Mouse (Mus musculus) gastrocnemius, adult 8-10 months (tissue): ENCODE measurements around the gene Nckap5l. TPM values are rescaled to one million over a fixed set of nuclear protein-coding genes. Genes with fewer than 3 reads are reported as not detected.

ENCODE experiments used
- DNase-seq, 2 experiments: peaks; one replicate each; pipeline ENCODE4 v3.0.0; 2022; ENCODE audit warnings: low spot score in 2 of 2
- total RNA-seq, 4 experiments: library from RNA; stranded (reverse); gene quantifications; 2 replicates each; pipeline ENCODE4 v1.2.4; 2022

The Nckap5l gene
- total RNA-seq: 1 to 10 TPM; 1.5 to 2.2 (median 1.7) TPM

DNA sequence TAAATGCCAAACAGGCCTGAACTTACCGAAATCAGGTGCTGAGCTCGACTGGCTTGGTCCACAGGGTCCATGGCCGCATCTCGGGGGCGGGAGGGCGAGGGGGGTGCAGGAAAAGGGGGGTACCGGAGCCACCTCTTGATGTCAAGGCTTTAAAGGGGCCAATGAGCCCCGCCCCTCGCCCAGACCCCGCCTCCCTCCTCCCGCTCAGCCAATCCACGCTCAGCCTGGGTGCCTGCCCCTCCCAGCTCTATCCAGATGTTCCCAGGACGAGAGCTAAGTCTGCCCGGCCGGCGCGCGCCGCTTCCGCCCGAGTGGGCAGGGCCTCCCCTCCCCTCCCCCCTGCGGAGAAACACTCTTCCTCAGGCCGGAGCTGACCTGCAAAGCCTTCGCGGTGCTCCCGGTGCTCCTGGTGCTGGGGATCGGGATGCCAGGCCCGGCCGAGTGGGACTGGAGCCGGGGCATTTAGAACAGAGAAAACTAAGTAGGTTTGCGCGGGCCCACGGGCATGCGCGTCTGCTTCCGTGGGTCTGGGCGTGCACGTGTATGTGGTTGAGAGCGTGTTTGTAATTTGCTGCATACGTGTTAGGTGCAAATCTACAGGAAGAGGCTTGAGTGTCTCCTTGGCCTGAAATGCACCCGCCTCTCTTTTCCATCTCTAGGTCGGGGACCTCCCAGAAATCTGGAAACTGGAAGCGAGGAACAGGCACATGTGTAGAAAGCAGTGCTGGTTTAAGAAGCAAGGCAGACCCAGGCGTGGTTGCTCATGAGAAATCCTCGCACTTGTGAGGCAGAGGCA lies at the start of gene Nckap5l:
TSS of gene Nckap5l (minus strand) at position 143 of the 796 bp plus-strand sequence.
- DNase-seq: peak; percentile 88

DNA sequence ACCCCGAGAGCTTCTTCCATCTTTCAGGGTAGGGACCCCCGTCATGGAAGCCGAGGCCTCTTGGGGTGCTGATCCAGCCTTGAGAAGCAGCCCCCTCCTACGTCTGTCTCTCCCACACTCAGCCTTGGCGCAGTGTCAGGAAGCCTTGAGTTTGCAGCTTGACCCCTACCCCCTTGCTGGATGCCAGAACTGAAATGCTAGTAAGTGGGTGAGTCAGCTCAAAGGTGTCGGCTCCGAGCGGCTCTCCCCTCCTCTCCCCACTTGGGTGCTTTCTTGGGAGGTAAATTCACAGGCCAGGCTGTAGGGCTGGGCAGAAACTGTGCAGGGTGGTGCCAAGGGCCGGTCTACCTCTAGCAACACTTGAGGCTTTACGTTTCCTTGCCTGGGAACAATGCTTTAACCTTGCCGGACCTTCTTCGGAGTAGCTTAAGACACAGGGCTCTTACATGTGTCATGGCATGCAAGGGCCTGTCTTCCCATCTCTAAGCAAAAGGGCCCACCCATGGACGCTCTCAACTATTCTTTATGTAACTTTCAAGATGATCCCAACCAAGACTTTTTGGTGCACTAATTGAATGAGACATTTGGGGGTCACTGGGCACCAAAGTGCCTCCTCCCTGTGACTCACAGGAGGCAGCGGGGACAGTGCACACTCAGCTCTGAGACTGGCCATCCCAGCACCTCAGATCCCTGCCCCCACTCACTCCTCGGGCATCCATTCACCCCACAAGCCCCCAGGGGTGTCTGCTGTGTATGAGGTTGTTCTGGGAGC lies 48.0 kb upstream of the Nckap5l start:
- no peak for DNase-seq

DNA sequence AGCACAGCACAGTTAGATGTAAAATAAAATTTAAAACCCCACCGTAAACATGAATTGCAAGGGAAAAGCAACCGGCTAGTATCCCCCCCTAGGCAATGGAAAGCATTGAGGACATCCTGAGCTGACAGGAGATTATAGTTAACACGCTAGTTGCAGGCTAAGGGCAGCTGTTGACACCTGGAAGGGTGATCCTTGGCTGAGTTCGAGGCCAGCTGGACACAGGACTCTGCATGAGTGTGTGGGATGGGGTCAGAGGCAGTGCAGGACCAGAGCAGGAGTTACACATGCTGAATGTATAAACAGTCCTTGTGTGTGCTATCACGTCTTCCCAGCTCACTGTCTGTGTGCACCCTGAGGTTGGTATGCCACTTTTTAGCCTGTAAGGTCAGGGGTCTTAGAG lies 45.7 kb upstream of the Nckap5l start:
- DNase-seq: no peak

DNA sequence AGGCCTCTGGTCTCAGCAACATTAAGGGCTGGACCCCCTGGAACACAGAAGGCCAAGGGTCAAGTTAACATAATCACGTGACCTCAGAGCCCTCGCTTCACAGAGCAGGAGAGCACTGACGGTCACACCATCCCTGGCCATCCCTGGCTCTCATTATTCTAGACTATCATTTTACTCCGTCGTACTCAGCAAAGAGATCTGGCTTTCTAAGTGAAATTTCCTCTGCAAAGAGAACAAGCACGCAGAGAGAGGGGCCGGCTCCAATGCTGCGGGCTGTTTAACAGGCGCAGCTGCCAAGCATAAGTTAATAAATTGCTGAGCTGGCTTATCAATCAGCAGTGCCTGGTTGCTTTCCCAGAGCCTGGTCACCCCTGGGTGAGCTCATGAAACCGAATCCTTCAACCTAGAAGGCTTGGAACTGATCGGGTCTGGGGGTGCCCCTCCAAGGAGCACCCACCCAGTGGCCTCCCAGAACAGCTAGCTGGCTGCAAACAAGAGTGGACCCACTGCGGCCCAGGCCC lies 44.8 kb upstream of the Nckap5l start:
- DNase-seq: no peak

- no peak for DNase-seq
Measured at GRCm38 (mm10) chr15:99501292-99502260, 44.0 kb upstream of the Nckap5l start.

GRCm38 (mm10) chr15:99500320-99500719 lies 42.8 kb upstream of the Nckap5l start:
- no peak for DNase-seq

DNA sequence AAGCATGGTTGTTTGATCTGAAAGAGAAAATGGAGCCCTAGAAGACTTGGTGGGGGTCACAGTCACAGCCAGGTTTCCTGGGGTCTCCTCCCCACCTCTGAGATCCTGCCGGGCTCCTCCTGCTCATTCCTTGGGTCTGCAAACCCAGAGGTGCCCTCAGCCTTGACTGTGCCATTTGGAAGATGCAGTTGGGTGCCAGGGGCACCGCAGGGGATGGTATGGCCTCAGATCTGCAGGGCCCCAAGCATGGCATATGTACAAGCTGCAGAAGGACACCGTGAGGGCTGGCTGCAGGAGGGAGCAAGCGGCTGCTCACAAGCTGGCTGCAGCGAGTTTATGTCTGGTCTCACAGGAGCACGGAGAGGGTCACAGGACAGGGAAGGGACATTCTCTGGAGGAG lies 42.2 kb upstream of the Nckap5l start:
- no peak for DNase-seq

DNA sequence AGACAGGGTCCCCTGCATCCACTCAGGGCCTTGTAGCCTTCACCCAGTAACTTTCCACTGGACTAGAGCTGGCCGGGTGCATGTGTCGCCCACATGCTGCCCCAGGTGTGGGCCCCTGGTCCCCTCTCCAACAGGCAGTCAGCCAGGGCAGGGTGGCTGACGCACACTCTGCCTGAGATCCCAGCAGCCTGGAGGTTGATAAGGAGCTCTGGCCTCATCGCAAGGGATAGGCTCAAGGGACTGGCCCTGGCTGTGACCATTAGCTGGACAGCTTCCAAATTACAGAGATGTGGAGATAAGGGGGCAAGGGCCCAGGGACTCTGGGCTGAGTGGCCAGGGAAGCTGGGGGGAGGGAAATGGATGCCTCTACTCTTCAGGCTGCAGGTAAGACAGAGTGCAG lies 41.2 kb upstream of the Nckap5l start:
- no peak for DNase-seq

DNA sequence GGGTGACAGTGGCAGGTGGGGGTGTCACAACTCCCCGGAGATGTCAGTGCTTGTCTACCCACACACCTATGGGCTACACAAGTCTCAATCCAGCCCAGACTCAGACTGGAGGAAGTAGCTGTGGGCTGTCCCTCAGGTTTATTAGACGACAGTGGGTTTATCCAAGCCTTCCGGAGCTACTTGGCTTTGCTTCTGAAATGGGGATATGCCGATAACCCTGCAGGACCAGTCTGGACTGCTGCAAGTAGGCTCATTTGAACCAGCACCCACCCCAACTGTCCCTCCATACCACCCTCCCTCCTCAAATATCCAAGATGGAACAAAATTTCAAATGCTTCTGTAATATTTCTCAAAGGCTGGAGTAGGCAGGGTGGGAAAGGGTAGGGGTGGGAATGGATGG lies 40.8 kb upstream of the Nckap5l start:
- no peak for DNase-seq

- peak in 1 of 2 experiments; percentile 21 for DNase-seq
Measured at GRCm38 (mm10) chr15:99497527-99498242, 40.1 kb upstream of the Nckap5l start.

DNA sequence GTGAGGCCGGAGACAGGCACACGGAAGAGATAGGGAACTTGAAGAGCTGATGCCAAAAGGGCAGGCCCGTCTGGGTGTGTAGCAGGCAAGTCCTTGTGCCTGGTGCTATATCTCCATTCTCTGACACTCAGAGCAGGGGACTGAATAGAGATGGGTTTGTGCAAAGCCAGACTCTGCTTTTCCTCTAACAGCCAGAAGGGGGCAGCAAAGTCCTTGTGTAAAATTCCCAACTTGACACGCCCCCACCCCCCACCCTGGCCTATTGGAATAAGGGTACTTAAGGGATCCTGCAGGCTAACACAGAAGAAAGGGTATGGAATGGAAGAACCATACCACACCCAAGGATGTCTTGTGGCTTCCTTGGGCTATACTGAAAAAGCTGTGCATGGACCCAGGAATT lies 39.5 kb upstream of the Nckap5l start:
- DNase-seq: no peak

DNA sequence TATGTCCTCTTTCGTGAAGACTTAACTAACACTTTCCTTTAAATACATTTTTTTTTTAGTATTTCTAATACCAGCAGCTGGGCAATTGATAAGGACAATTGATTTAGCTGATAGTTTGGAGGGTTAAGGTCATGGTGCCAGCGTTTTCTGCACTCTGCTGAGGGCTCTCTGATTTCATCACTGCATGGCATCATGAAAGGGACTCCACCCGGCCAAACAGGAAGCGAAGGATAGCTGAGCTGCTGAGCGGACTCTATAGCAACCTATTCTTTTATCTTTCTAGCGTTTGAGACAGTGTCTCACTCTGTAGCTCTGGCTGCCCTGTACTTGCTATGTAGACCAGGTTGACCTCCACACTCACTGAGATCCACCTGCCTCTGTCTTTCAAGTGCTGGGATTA lies 27.2 kb upstream of the Nckap5l start:
- DNase-seq: no peak

DNA sequence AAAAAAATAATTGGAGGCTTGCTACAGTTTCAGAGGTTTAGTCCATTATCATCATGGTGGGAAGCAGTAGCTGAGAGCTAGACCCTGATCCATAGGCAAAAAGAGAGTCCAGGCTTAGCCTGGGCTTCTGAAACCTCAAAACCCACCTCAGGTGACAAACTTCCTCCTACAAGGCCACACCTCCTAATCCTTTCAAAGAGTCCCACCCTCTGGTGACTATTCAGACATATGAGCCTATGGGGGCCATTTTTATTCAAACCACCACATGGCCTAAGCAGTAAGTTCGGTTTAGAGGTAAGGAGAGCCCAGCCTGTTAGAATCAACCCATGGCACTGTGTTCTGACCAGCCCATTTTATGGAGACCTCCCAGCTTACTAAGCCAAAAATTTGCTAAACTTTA lies 18.3 kb upstream of the Nckap5l start:
- DNase-seq: no peak

DNA sequence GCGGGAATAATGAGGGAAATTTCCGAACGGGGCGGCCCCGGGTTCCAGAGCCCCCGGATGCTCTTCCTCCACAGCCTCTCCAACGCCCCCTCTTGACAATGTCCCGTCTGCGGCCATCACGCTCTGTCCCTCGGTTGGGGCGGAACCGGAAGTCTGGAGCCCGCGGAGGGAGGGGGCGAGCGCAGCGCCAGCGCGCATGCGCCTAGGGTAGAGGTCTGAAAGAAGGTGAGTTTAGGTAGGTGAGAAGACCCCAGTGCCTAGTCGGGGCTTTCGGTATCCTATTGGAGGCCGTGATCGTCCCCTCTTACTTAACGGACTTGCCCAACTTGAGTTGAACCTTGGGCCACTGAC lies 17.0 kb upstream of the Nckap5l start, which contains the start of gene Bcdin3d:
TSS of gene Bcdin3d (minus strand) at position 155 of the 351 bp plus-strand sequence.
- peak; percentile 72 to 84 for DNase-seq

- DNase-seq: peak in 1 of 2 experiments; percentile 33
Measured at GRCm38 (mm10) chr15:99473801-99474575, 16.4 kb upstream of the Nckap5l start.

- no peak for DNase-seq
Measured at GRCm38 (mm10) chr15:99472972-99473371, 15.4 kb upstream of the Nckap5l start.

DNA sequence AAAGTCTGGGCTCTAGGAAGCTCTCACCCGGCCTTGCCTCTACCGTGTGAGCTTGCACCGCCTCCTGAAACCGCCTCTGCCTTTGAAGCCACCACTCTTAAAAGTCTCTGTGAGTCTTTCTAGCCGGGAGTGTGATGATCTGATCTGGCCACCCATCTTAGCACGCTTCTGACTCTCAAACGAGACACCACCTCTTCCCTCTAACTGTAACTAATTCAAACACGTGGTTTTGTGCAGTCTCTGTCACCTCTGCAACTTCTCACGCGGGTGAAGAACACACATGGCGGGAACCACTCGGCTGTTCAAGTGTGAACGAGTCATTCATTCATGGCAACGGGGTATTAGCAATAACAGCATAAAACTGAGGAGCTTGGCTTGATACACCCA lies 14.1 kb upstream of the Nckap5l start:
- no peak for DNase-seq

- peak; percentile 46 to 56 for DNase-seq
Measured at GRCm38 (mm10) chr15:99470971-99471676, 13.6 kb upstream of the Nckap5l start.

- peak; percentile 43 to 63 for DNase-seq
Measured at GRCm38 (mm10) chr15:99470224-99470761, 12.7 kb upstream of the Nckap5l start.
